Mouse (Mus musculus) spleen, embryonic (tissue): Measurements from ENCODE around the gene Gdf15.

Experiments
- CTCF ChIA-PET: fragments of 350-600 bp; sonication (Branson Sonifier 250); formaldehyde crosslinking; loops from one replicate; lab custom pipeline; 2022; lab: Charles Lee

Gdf15 gene

DNA sequence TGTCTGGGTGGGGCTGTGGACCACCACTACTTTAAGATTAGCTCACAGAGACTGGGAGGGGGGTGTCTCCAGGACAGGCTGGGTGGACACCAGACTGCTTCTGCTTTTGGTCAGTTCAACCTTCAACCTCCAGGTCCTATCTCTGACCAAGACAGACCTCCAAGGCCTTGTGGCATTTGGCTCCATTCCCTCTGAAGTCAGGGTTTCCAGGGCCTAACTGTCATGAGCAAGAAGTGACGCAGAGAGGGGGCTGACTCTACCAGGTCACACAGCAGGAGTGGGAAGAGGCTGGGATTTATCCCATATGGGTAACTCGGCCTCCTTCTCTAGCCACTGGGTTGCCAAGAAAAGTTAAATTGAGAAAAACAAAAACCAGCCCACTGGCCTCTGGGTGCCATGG lies 25.5 kb upstream of the Gdf15 start:
- CTCF ChIA-PET: no interaction called here

DNA sequence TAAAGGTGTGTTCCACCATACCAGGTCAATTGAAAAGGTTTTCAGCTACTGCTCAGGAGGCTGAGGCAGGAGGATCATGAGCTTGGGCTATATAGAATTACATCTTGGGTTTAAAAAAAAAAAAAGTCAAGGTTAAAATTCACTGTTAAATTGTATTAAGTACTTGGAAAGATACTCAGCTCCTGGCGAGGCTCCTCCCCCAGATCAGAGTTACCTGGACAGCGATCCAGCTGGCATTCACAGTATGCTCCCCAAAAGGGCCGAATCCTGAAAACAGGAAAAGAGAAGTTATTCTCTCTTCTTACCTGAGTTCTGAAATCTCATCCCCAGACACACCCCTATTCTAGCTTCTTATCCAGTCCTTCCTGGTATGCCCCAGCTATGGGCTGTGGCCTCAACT lies 25.0 kb upstream of the Gdf15 start:
- CTCF ChIA-PET: no interaction called here

DNA sequence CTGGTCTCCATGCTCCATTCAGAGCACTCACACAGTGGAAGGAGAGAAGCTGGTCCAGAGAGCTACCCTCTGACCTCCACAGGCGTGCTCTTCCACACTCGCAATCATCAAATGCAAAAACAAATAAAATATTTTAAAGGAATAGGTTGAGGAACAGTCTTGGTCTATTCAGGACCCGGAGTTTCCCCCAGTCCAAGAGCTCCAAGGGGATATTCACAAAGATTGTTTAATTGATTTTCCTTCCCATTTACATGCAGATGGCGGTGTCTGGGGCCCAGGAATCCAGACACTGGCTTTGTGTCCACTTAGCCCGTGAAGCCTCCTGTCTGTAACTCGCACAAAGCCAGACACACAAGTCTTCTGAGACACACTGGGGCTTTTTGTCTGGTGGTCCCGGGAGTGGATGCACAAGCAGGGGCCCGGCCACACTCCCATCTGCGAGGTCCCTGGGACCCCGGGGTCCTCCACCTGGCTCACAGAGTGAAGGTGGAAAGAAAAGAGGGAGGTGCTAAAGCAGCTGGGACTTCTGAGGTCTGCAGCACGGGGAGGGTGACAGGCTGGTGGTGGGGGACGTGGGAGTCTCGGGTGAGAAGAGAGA lies 24.0 kb upstream of the Gdf15 start:
- CTCF ChIA-PET: interaction anchor here (0.6 kb wide), 1 partner anchor 225 kb away, joined by 4 read pairs; no protein-coding TSS in a partner anchor

DNA sequence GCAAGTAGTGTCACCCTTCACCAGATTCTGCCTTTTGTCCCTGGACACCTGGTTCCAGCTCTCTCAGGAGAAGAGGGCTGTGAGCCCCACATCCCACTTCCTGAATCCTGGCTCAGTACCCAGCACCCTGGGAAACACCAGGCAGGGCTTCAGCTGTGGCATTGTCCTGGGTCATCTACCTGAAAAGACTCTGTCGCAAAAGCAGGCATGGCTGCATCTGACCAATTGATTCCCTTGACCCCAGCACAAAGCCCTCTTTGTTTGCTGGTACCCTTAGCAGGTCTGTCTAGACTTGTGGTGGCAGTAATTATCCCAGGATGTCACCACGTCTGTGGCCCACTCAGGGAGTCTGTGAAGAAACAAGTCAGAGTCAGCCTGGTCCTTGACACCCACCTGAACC lies 23.2 kb upstream of the Gdf15 start:
- CTCF ChIA-PET: interaction anchor here (0.6 kb wide), 1 partner anchor 226 kb away, joined by 4 read pairs; no protein-coding TSS in a partner anchor

DNA sequence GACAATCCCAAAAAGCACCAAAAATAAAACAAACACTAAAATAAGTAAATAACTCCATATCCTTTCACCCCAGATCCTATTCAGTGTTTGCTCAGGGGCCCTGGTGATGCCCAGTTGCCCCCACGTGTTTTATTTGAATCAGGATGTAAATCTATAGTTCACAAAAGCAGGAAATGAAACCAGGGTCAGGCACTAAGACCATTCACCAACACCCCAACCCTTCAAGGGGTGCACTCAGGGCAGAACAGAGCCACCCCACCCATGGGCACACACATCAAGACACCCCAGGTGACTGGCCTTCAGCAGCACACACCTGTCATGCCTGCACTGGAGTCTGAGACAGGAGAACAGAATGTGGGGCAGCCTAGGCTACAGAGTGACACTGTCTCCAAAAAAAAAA lies 21.9 kb upstream of the Gdf15 start:
- CTCF ChIA-PET: interaction anchor here (0.6 kb wide), 3 partner anchors 29 to 525 kb away, joined by 3 to 4 read pairs (median 4); no protein-coding TSS in a partner anchor

DNA sequence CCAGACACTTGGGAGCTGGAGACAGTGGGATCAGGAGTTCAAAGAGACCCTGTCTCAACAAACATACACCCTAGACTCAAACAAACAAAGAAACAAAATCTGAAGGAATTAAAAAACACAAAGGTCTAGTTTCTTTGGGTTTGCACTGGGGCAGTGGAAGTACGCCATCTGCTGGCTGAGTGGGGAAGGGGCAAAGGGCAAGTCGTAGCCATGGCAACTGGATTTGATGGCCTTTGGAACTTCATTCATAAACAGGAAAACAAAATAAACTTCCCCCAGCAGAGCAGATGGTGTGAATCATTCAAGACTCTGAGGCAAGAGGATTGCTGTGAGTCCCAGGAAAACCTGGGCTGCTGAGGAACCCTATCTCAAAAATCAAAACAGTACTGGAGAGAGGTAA lies 21.0 kb upstream of the Gdf15 start:
- CTCF ChIA-PET: interaction anchor here (0.6 to 1.1 kb wide), 3 partner anchors 22 to 141 kb away, joined by 3 read pairs; no protein-coding TSS in a partner anchor

DNA sequence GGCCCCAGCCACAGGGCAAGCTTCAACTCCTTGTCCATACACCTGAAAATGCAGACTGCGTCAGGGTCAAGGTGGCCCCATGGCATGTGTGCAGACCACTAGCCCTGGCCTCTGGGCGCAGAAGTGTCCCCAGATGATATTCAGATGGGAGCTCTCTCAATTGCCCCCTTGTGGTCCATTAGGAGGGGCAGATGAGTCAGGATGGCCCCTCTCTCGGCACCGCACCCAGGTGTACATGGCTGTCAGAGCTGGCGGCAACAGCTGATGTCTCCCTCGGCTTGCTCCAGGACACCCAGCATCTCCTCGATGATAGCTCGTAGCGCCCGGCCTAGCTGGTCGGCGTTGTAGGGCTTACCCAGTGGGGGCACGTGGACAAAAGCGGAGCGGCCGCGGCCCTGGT lies 18.1 kb upstream of the Gdf15 start:
- CTCF ChIA-PET: interaction anchor here (0.8 to 1.6 kb wide), 2 partner anchors 10 to 39 kb away, joined by 4 to 5 read pairs; no protein-coding TSS in a partner anchor

DNA sequence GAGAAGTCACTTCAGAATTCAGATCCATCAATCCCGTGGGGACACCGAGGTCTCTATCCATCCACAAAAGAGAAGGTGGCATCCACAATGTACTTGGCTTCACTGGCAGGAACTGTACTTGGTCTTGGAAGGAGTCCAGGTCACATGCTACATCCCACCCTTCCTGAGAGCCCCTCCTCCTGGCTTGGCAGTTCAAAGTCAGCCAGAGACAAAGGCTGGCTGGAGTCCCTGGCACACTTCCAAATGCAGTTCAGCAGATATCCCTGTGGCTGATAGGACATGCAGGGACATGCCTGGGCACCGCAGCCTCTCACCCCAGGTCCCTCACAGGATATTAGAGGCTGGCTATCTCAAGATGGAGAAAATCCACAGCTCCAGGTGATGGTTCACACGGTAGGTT lies 17.1 kb upstream of the Gdf15 start:
- CTCF ChIA-PET: no interaction called here

DNA sequence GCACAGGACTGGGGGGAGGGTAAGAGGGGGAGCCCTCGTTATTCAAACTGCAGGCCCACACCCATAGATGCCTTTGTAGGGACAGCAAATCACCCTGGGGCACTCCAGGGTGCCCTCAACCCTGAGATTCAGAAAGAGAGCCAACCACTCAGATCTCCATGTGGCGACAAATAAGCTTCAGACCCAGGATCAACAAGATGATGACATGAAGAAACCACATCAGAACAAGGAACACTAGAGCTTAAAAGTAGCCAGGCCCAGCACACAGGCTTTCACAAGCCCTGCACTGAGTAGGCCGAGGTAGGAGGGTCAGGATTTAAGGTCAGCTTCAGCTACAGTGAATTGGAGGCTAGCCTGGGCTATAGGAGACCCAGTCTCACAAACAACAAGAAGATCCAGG lies 16.7 kb upstream of the Gdf15 start:
- CTCF ChIA-PET: no interaction called here

DNA sequence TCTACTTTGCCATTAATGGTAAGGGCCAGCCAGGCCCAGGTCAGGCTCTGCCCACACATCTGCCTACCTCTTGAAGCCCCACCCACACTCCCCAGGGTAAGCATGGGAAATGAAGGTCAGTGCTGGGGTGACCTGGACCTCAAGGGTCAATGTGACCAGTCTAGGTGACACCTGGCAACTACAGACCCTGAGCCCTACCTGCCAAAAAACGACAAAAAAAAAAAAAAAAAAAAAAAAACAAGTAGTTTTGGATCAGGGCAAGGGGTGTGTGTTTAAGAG lies 15.8 kb upstream of the Gdf15 start:
- CTCF ChIA-PET: no interaction called here

DNA sequence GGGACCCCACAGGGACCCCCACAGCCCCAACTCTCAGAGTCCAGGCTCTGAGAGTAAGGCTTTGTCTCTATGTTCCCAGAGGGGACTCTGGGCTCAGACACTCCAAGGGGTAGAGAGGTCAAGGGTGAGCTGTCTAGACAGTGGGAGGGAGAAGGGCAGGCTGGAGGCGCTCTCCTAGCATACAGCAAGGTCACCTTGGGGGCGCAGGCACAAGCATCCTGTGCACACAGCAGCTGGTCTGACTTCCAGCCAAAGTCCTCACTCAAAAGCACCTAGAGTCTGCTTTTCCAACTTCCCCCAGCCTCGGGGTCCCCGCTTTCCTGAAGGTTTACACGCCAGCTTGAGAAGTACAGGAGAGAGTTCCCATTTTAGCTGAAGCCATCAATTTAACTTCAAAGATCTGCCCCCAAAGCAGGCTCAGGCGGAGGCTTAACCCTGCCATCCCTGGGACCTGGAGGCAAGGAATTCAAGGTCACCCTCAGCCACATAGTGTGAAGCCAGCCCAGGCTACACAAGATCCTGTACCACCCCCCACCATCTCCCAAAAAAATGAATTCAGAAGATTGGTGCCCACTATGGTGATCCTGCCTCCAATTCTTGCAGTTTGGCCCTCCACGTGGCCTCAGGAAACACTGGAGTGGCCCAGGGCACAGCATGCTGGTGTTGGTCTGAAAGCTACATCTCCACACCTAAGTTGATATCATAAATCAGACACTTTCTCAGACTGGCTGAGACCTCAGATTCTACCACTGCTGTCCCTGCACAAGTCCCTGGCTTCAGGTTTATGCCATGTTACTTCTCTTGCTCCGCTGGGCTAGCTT lies 15.3 kb upstream of the Gdf15 start:
- CTCF ChIA-PET: no interaction called here

DNA sequence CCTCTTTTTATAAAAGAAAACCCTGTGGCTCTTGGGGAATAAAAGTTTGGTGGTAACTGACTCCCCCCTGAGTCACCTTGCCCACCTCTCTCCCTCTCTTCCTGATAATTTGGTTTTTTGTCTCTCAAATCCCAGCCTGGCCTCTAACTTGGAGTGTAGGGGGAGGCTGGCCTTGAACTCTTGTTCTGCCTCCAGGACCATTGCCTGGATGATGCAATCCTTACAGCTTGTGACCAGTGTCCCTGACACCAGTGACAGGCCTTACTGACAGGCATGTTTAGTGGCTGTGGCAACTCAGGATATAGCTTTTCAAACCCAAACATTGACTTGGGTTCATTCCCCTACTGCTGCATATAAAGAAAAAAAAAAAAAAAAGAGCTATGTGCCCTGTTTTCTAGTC lies 14.5 kb upstream of the Gdf15 start:
- CTCF ChIA-PET: interaction anchor here (0.5 to 0.6 kb wide), 2 partner anchors 37 to 76 kb away, joined by 5 read pairs; no protein-coding TSS in a partner anchor

DNA sequence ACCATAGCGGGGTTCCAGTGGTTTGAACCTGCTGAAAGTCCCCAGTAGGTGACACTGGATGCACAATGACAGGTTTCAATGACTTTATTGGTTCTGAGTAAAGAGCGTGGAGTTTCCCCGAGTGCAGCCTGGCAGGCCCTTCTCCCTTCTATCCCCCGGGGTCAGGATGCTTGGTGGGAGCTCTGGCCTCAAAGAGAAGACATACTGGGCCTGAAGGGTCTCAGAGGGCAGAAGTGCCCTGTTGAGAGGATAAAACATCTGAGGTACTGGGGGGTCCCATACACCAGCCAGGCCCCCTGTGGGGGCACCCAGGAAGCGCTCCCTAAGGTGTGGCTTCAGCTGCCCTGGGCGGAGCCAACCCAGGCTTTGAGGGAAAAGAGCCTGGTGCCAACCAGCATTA lies 14.1 kb upstream of the Gdf15 start:
- CTCF ChIA-PET: interaction anchor here (0.5 to 0.6 kb wide), 2 partner anchors 36 to 76 kb away, joined by 5 read pairs; no protein-coding TSS in a partner anchor

DNA sequence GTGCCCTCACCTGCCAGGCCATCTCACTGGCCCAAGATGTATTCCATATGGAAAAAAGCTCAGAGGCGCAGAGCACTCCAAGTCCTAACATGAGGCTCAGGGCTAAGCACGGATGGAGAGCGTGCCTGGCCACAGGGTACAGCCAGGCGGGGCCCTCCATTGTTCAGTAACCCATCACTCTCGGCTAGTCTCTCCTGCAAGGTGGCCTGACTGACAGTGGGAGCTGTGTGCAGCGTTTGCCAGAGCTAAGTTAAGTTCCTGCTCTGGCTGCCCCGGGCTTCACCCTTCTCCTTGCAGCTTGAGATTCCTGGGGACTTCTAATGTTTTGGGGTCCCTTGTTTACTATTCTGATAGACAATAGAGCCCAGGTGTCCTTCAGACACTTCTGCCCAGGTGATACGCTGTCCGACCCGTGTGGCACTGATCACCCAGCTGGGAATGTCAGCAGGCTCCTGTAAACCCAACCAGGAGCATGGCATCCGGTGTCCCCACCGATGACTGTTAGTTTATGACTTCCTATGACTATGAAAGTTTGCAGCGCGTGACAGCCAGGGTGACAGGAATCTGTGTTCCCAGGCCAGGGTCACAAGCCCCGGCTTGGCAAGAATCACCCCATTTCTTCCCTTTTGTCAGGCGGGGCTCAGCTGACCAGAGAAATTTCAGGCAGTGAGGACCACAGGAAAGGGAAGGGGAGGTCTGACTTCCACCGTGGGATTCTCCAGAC lies 13.4 kb upstream of the Gdf15 start:
- CTCF ChIA-PET: no interaction called here

DNA sequence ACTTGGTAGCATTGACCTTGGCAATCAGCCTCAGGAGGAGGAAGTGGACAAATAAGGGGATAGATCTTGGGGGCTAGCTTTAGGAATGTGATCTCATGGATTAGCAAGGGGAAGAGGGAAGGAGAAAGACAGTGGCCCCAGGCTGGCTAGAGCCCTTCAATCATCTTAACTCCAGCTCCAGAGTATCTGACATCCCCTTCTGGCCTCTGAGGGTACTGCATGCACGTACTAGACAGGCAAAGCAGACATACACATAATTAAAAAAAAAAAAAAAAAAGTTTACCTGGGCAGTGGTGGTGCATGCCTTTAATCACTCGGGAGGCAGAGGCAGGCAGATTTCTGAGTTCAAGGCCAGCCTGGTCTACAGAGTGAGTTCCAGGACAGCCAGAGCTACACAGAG lies 11.8 kb upstream of the Gdf15 start:
- CTCF ChIA-PET: interaction anchor here (0.6 to 0.9 kb wide), 2 partner anchors 10 to 199 kb away, joined by 3 to 7 read pairs; no protein-coding TSS in a partner anchor

DNA sequence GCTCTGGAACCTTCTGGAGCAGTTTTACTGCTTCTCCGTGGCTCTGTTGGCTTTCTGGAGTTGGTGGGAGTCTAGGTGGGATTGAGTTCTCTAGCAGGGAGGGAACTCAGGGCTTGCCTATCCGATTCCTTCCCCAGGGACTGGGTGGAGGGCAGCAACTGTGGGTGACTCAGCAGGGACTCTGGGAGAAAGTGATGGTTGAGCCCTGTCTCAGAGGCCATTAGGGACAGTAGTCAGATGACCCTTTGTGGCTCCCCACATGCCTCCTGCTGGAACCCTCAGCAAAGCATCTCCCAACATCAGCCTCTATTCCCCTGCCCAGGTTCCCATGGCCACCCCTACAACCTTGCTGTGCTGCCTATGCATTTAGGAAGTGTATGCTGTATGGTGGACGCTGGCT lies 10.8 kb upstream of the Gdf15 start:
- CTCF ChIA-PET: no interaction called here

DNA sequence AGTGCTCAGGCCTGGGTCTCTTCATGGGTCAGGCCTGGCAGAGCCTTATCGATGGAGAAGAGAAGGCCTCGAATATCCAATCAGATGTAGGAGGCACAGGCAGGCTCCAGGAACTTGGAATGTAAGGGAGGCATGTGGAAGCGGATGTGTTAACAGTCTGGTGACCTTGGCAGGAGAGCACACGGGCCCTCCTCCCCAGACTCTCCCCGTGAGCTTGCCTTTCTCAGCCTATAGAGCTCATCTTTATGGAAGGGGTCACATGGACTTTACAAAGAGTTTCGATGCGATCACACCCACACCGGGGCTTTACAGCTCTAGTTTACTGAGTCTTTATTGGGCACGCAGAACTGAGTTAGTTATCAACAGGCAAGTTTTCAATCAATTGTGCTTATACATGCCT lies 6.5 kb upstream of the Gdf15 start:
- CTCF ChIA-PET: no interaction called here

DNA sequence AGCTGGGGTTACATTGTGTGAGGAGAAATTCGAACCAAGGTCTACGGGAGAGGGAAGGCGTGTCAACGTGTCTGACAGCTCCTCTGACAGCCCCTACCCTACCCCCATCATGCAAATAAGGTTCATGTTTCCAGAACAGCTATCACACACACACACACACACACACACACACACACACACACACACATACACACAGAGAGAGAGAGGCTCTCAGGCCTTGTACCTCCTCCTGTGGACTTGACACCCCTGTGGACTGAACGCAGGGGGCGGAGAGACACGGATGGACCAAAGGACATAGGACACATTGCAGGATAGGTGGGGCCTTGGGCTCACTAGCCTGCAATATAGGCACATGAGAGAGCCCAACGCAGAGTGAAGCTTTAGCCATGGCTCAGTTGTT lies 4.6 kb upstream of the Gdf15 start:
- CTCF ChIA-PET: no interaction called here

DNA sequence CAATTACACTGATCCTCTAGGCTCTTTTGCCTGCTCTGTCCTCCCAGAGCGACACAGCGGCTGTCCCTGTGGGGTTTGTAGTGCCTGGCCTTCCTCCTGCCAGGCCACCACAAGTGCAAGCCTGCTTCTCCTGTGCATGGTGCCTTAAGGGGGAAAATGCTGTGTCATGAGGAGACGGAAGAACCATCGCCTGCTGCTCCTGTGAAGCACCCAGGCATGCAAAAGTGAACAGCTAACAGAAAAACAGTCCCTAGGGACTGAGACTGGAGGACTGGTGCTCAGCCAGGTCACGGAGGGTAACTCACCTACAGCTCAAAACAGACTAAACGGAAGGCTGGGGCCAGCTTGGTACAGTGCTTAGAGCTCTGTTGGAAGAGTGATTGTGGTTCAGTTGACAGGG lies 3.3 kb upstream of the Gdf15 start:
- CTCF ChIA-PET: no interaction called here

DNA sequence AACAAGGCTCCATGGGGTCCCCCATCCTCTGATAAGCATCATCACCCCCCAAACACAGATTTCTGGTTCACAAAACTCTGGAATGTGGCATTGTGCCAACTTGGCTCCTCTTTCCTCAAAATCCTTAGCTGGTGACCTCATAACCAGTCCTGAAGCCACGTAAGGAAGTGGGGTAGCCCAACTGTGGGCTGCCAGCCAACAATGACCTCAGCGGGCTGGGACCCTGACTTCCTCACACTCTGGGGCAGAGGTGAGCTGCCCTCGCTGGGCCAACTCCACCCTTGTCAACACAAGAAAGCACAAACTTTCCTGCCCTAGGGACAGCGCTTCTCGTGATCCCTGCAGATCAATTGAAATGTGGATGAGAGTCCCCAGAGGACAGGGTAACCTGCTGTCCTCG lies 1.8 kb upstream of the Gdf15 start:
- CTCF ChIA-PET: interaction anchor here (1.1 kb wide), 1 partner anchor 10 kb away, joined by 3 read pairs; no protein-coding TSS in a partner anchor

DNA sequence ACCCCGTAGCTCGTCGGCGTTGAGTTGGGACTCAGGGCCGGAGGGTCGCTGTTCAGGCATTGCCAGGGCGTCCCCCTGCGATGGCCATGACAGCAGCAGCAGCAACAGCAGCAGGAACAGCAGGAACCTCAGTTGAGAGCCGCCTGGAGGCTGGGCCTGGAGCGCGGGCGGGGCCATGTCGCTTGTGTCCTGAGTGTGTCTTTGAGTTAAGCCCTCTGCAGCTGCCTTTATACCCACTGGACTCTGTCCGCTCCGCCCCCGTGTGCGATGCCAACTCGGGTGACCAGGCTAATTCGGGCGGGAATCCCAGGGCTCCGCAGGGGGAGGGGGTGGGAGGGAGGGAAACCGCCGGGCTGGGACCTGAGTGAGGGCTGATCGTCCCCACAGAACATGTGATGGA lies 820 bp downstream of the Gdf15 start:
- CTCF ChIA-PET: interaction anchor here (3.2 kb wide), 1 partner anchor 20 kb away, joined by 14 read pairs; no protein-coding TSS in a partner anchor
